Mouse (Mus musculus) heart, adult 2 months (tissue): ENCODE measurements at regions not wholly inside any gene's neighbourhood (a gene's known extent, or its start where the extent isn't known, plus 50 kb on each side); places are given as distances from the start of the nearest gene placed in this dataset.

Source experiments
- DNase-seq, 2 experiments: peaks; one replicate each; pipeline ENCODE4 v3.0.0; 2021
- H3K27ac ChIP-seq: fragments of 200-600 bp; 2 replicates; pipeline ENCODE4 v1.8.1; 2022
- H3K27me3 ChIP-seq: fragments of 200-500 bp; 2 replicates; pipeline ENCODE4 v1.6.1; 2012; ENCODE audit warnings: mild to moderate bottlenecking, low read length, inconsistent platforms, mixed read lengths; ENCODE audit not compliant: control insufficient read depth, insufficient read depth
- H3K36me3 ChIP-seq: fragments of 200-500 bp; 2 replicates; pipeline ENCODE4 v1.6.1; 2012; ENCODE audit warnings: low read length, inconsistent platforms; ENCODE audit not compliant: control insufficient read depth, insufficient read depth
- H3K4me1 ChIP-seq: fragments of 200-500 bp; 2 replicates; pipeline ENCODE4 v1.6.1; 2011; ENCODE audit warnings: low read length; ENCODE audit not compliant: control insufficient read depth, insufficient read depth
- H3K4me3 ChIP-seq: fragments of 200-600 bp; 2 replicates; pipeline ENCODE4 v1.8.1; 2022
- H3K79me2 ChIP-seq: fragments of 200-500 bp; replicated peaks from 2 replicates; pipeline ENCODE4 v1.6.1; 2012; ENCODE audit warnings: mild to moderate bottlenecking, inconsistent platforms, low read length, moderate library complexity, mixed read lengths; ENCODE audit not compliant: control insufficient read depth, insufficient read depth
- H3K9ac ChIP-seq: fragments of 200-500 bp; 2 replicates; pipeline ENCODE4 v1.6.1; 2012; ENCODE audit warnings: low read depth, mild to moderate bottlenecking, control low read depth, inconsistent platforms, low read length, mixed read lengths
- CTCF ChIP-seq: fragments of 200-600 bp; IDR thresholded peaks from 2 replicates; pipeline ENCODE4 v1.8.1; 2022; ENCODE audit warnings: antibody characterized with exemption, mild to moderate bottlenecking, moderate library complexity
- EP300 ChIP-seq: fragments of 200-500 bp; IDR thresholded peaks from 2 replicates; pipeline ENCODE4 v1.6.1; 2011; ENCODE audit warnings: low read depth, low read length, control low read depth; ENCODE audit not compliant: insufficient read depth
- POLR2A ChIP-seq: fragments of 200-500 bp; IDR thresholded peaks from 2 replicates; pipeline ENCODE4 v1.6.1; 2011; ENCODE audit warnings: mild to moderate bottlenecking, low read depth, low read length, control low read depth; ENCODE audit not compliant: insufficient read depth
- WGBS: fragments of 180-500 bp; shearing (Covaris S2); methylation state at CpG from one replicate; pipeline ENCODE4 v1.1.7; 2018; 5-methylcytosine and 5-hydroxymethylcytosine counted together
- intact Hi-C: fragments of 180-260 bp; cut with DNase I; formaldehyde crosslinking; loops from one replicate; pipeline ENCODE4 v1.15.1; 2025

DNA sequence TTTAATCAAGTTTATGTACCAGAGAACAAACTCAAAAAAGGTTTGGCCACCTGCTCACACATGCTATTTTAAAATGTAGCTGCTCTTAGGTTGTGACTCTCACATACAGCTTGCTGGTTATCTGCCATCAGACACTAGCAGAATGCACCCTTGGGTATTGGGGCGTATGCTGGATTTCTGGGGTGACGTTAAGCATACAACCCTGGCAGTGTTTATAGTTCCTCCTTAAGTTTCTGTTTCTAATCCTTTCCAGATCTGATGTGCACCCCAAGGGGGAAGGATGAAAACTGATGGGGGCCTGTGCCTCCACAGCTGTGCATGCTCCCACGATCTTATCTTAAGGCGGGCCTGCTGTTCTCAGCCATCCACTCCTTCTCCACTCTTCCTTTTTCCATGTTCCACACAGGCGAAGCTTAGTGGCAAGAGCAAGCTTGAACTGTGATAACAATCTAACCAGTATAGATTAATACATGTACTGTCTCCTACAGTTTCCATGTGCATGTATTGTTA lies 164.8 kb upstream of the 4930583I09Rik start:
- intact Hi-C loops = no loop called here
- no peaks in the 10 kb centered on the region for H3K4me1 ChIP-seq
- H3K9ac ChIP-seq = no peak overlapping the region
- no peak for DNase-seq
- no peak for TF ChIP-seq CTCF
- TF ChIP-seq POLR2A = no peak
- no peak for TF ChIP-seq EP300
- no peak overlapping the region for H3K27ac ChIP-seq
- H3K27me3 ChIP-seq = no peaks in the 10 kb centered on the region
- H3K79me2 ChIP-seq = no peaks in the 10 kb centered on the region
- WGBS = 64% methylated on average over 5 of the region's 5 CpGs
- H3K4me3 ChIP-seq = no peak overlapping the region
- H3K36me3 ChIP-seq = no peaks in the 10 kb centered on the region

DNA sequence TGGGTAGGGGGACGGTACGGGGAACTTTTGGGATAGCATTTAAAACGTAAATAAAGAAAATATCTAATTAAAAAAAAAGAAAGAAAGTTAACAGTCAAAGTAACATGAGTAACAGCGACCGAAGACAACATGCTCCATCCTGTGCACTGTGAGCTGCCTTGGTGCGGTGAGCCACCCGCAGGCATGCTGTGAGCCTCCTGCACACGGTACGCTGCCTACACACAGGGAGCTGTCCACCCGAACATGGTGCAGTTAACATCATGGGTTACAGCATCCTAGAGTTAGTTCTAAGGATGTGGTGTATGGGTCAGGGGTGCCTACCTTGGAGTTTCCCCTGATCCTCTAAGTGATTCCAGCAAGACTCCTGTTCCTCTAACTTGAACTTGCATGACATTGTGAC lies 158.6 kb upstream of the 4930583I09Rik start:
- H3K4me3 ChIP-seq = no peak overlapping the region
- H3K27me3 ChIP-seq = no peaks in the 10 kb centered on the region
- no peak for TF ChIP-seq POLR2A
- TF ChIP-seq CTCF = no peak
- TF ChIP-seq EP300 = no peak
- intact Hi-C loops = no loop called here
- H3K4me1 ChIP-seq = no peaks in the 10 kb centered on the region
- no peak overlapping the region for H3K27ac ChIP-seq
- 87% methylated on average over 10 of the region's 10 CpGs for WGBS
- H3K36me3 ChIP-seq = no peaks in the 10 kb centered on the region
- H3K79me2 ChIP-seq = no peaks in the 10 kb centered on the region
- H3K9ac ChIP-seq = no peak overlapping the region
- no peak for DNase-seq

DNA sequence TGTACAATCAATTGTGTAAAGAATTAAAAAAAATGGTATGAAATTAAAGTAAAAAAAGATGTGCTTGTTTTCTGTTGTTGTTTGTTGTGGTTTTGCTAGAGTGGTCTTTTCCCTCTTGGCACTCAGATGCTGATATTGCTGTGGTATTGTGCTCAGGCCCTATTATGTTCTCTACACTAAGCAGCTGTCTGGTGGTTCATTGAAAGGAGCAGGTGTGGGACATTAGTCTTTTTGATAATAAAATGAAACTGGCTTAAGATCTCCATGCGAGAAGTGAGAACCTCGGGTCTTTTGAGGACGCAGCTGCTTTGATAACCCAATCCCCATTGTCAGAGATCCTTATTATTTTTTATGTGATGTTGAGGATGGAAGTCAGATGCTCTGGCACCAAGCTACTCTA lies 155.4 kb upstream of the 4930583I09Rik start:
- no peak for DNase-seq
- intact Hi-C loops = no loop called here
- no peaks in the 10 kb centered on the region for H3K4me1 ChIP-seq
- no peaks in the 10 kb centered on the region for H3K27me3 ChIP-seq
- 83% methylated on average over 3 of the region's 3 CpGs for WGBS
- no peak overlapping the region for H3K4me3 ChIP-seq
- H3K36me3 ChIP-seq = no peaks in the 10 kb centered on the region
- TF ChIP-seq POLR2A (no peak), EP300 (no peak), CTCF (no peak)
- no peak overlapping the region for H3K9ac ChIP-seq
- H3K79me2 ChIP-seq = no peaks in the 10 kb centered on the region
- no peak overlapping the region for H3K27ac ChIP-seq

DNA sequence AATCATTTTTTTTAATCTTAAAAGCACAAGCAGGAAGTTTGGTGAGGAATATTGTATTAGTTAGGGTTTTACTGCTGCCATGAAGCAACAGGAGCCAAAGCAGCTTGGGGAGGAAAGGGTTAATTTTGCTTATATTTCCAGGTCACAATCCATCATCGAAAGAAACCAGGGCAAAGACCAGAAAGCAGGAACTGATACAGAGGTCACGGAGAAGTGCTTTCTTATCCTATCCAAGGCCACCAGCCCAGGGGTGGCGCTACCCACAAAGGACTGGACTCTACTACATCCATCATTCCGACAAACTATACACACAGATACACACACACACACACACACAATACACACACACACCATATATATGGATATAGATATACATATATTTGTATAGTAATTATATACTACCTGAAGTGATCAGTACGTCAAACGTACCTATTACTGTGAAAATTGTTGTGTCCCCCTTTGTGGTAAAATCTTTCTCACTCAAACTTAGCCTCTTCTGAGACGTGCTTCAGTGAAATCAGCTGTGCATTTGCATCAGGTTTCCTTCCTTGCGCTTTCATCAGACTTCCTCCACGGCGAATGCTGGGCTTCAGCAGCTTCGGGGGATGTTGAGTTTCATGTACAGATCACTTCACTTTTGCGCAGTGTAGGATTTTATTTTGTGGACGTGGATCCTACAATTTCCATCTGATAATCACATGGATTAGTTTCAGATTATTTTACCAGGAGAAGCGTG lies 148.6 kb upstream of the 4930583I09Rik start:
- TF ChIP-seq EP300 = no peak
- TF ChIP-seq POLR2A = no peak
- no peak for TF ChIP-seq CTCF
- intact Hi-C loops = no loop called here
- Histone ChIP-seq H3K36me3 (no peaks in the 10 kb centered on the region), H3K27ac (no peak overlapping the region), H3K4me3 (no peak overlapping the region), H3K79me2 (no peaks in the 10 kb centered on the region), H3K9ac (no peak overlapping the region), H3K4me1 (no peaks in the 10 kb centered on the region), H3K27me3 (no peaks in the 10 kb centered on the region)
- DNase-seq = no peak
- 71% methylated on average over 14 of the region's 14 CpGs for WGBS

DNA sequence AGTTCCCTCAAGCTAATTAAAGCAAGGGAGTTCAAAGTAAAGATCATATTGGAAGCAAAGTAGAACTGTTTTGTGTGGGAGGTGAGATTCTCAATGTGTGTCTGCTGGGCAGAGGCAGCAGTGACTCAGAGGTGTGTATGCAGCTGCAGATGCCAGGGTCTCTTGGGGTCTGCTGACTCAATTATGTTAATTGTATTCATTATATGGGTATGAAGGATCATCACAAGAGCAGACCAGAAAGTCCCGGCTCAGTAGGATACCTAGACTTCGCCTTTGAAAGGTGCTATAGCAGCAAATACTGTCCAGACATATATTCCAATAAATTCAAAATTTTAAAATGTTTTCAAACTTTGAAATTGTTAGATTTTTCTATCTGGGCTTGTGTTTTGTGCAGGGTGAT lies 147.6 kb upstream of the 4930583I09Rik start:
- DNase-seq = no peak
- intact Hi-C loops = no loop called here
- H3K4me1 ChIP-seq = no peaks in the 10 kb centered on the region
- H3K9ac ChIP-seq = no peak overlapping the region
- no peaks in the 10 kb centered on the region for H3K79me2 ChIP-seq
- no peaks in the 10 kb centered on the region for H3K27me3 ChIP-seq
- 80% methylated on average over 2 of the region's 2 CpGs for WGBS
- TF ChIP-seq CTCF (no peak), POLR2A (no peak), EP300 (no peak)
- H3K4me3 ChIP-seq = no peak overlapping the region
- H3K27ac ChIP-seq = no peak overlapping the region
- no peaks in the 10 kb centered on the region for H3K36me3 ChIP-seq

DNA sequence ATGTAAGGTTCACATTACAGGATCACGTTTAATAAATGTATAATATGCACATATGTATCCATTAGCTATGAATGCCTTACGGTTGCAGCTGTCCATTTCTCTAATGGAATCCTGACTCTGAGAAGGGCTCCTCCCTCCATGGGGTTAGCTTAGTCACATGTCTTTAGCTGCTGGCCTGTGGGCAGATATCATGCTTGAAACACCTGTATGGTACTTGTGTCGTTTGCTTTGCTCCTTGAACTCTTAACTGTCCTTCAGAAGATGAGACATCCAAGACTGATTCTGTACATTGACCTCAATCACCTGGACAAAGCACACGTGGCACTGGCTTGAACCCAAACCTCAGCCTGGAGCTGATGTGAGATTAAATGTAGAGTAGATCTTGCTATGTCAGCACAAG lies 128.3 kb upstream of the 4930583I09Rik start:
- Histone ChIP-seq H3K9ac (no peak overlapping the region), H3K79me2 (no peaks in the 10 kb centered on the region), H3K27me3 (no peaks in the 10 kb centered on the region), H3K4me3 (no peak overlapping the region), H3K4me1 (no peaks in the 10 kb centered on the region), H3K36me3 (no peaks in the 10 kb centered on the region), H3K27ac (no peak overlapping the region)
- intact Hi-C loops = no loop called here
- 72% methylated on average over 4 of the region's 4 CpGs for WGBS
- DNase-seq = no peak
- no peak for TF ChIP-seq POLR2A
- TF ChIP-seq EP300 = no peak
- no peak for TF ChIP-seq CTCF
